Mouse (Mus musculus): Measurements from ENCODE around the gene Vmn1r196. TPM values are rescaled to one million over a fixed set of nuclear protein-coding genes. Genes with fewer than 3 reads are reported as not detected.

Vmn1r196 gene
- not detected in 2 replicates for polyA plus RNA-seq (2015; fragmentation: Nextera tagmentation; extraction: Ambion mirVana)

GRCm38 (mm10) chr13:22289620-22290019 is at the start of gene Vmn1r196:
Vmn1r196 (plus strand) TSS chr13:22289920.

GRCm38 (mm10) chr13:22243915-22244314 is 45.8 kb upstream of the Vmn1r196 start, which contains the start of gene Vmn1r194:
Vmn1r194 (plus strand) TSS chr13:22244215.

GRCm38 (mm10) chr13:22270222-22270621 is 19.5 kb upstream of the Vmn1r196 start, which contains the start of gene Vmn1r195:
Vmn1r195 (plus strand) TSS chr13:22270522.

GRCm38 (mm10) chr13:22324289-22324688 is 34.6 kb downstream of the Vmn1r196 start, which contains the start of gene Vmn1r197:
Vmn1r197 (plus strand) TSS chr13:22324589.

Other genes starting within 250 kb of the Vmn1r196 start
- gene Hist1h4i, start 248.6 kb upstream of the Vmn1r196 start, polyA plus RNA-seq (2015; fragmentation: Nextera tagmentation; extraction: Ambion mirVana), result 5.0 and 9.6 TPM in 2 replicates
- gene Hist1h2ag, start 247.0 kb upstream of the Vmn1r196 start, polyA plus RNA-seq (2015; fragmentation: Nextera tagmentation; extraction: Ambion mirVana), result 5.9 and 6.8 TPM in 2 replicates
- gene Hist1h2bj, start 246.7 kb upstream of the Vmn1r196 start, polyA plus RNA-seq (2015; fragmentation: Nextera tagmentation; extraction: Ambion mirVana), result 0.97 TPM in 1 of 2 replicates, not detected in the other
- gene Vmn1r188, start 205.5 kb upstream of the Vmn1r196 start, polyA plus RNA-seq (2015; fragmentation: Nextera tagmentation; extraction: Ambion mirVana), result not detected in 2 replicates
- not detected in 2 replicates for gene Vmn1r189, start 184.1 kb upstream of the Vmn1r196 start, polyA plus RNA-seq (2015; fragmentation: Nextera tagmentation; extraction: Ambion mirVana)
- not detected in 2 replicates for gene Vmn1r191, start 106.0 kb upstream of the Vmn1r196 start, polyA plus RNA-seq (2015; fragmentation: Nextera tagmentation; extraction: Ambion mirVana)
- gene Vmn1r192, start 98.8 kb upstream of the Vmn1r196 start, polyA plus RNA-seq (2015; fragmentation: Nextera tagmentation; extraction: Ambion mirVana), result not detected in 2 replicates
- gene Vmn1r193, start 66.8 kb upstream of the Vmn1r196 start, polyA plus RNA-seq (2015; fragmentation: Nextera tagmentation; extraction: Ambion mirVana), result not detected in 2 replicates
- gene Vmn1r194, start 45.7 kb upstream of the Vmn1r196 start, polyA plus RNA-seq (2015; fragmentation: Nextera tagmentation; extraction: Ambion mirVana), result not detected in 2 replicates
- gene Vmn1r195, start 19.4 kb upstream of the Vmn1r196 start, polyA plus RNA-seq (2015; fragmentation: Nextera tagmentation; extraction: Ambion mirVana), result not detected in 2 replicates
- gene Vmn1r197, start 34.7 kb downstream of the Vmn1r196 start, polyA plus RNA-seq (2015; fragmentation: Nextera tagmentation; extraction: Ambion mirVana), result not detected in 2 replicates
- not detected in 2 replicates for gene Vmn1r198, start 60.4 kb downstream of the Vmn1r196 start, polyA plus RNA-seq (2015; fragmentation: Nextera tagmentation; extraction: Ambion mirVana)
- gene Vmn1r199, start 89.9 kb downstream of the Vmn1r196 start, polyA plus RNA-seq (2015; fragmentation: Nextera tagmentation; extraction: Ambion mirVana), result not detected in 2 replicates
- not detected in 2 replicates for gene Vmn1r200, start 100.5 kb downstream of the Vmn1r196 start, polyA plus RNA-seq (2015; fragmentation: Nextera tagmentation; extraction: Ambion mirVana)
- gene Vmn1r201, start 182.0 kb downstream of the Vmn1r196 start, polyA plus RNA-seq (2015; fragmentation: Nextera tagmentation; extraction: Ambion mirVana), result not detected in 2 replicates
- not detected in 2 replicates for gene Vmn1r202, start 215.5 kb downstream of the Vmn1r196 start, polyA plus RNA-seq (2015; fragmentation: Nextera tagmentation; extraction: Ambion mirVana)
- not detected in 2 replicates for gene Vmn1r203, start 228.2 kb downstream of the Vmn1r196 start, polyA plus RNA-seq (2015; fragmentation: Nextera tagmentation; extraction: Ambion mirVana)

All from skeletal muscle tissue, postnatal 0 days (tissue).